Mouse (Mus musculus) urinary bladder, postnatal 14 days (tissue): ENCODE measurements around the gene Gse1.

Experiments used
- DNase-seq: peaks from one replicate; pipeline ENCODE4 v3.0.0; 2021; ENCODE audit warnings: low spot score

The Gse1 gene

GRCm38 (mm10) chr8:120575801-120576200 is 347.5 kb downstream of the Gse1 start:
- DNase-seq: no peak

GRCm38 (mm10) chr8:120577821-120578220 is 349.6 kb downstream of the Gse1 start:
- DNase-seq: no peak

GRCm38 (mm10) chr8:120580336-120581000 is 352.2 kb downstream of the Gse1 start:
- DNase-seq: no peak

GRCm38 (mm10) chr8:120581329-120581728 is 353.1 kb downstream of the Gse1 start:
- no peak for DNase-seq

GRCm38 (mm10) chr8:120581811-120582210 is 353.6 kb downstream of the Gse1 start:
- no peak for DNase-seq

- no peak for DNase-seq
Measured at GRCm38 (mm10) chr8:120585521-120585920, 357.3 kb downstream of the Gse1 start.

GRCm38 (mm10) chr8:120588908-120589771 is 360.9 kb downstream of the Gse1 start, which contains the start of gene Gins2:
TSS of gene Gins2 (minus strand) at chr8:120589304.
- DNase-seq: peak; percentile 99

GRCm38 (mm10) chr8:120589921-120590320 is 361.7 kb downstream of the Gse1 start:
- no peak for DNase-seq

- DNase-seq: peak; percentile 50
Measured at GRCm38 (mm10) chr8:120591587-120592292, 363.5 kb downstream of the Gse1 start.

GRCm38 (mm10) chr8:120594571-120594970 is 366.3 kb downstream of the Gse1 start:
- no peak for DNase-seq

GRCm38 (mm10) chr8:120595963-120596362 is 367.7 kb downstream of the Gse1 start:
- peak; percentile 63 for DNase-seq

GRCm38 (mm10) chr8:120598579-120598978 is 370.3 kb downstream of the Gse1 start:
- peak; percentile 24 for DNase-seq

- DNase-seq: peak; percentile 82
Measured at GRCm38 (mm10) chr8:120599504-120599903, 371.2 kb downstream of the Gse1 start.

GRCm38 (mm10) chr8:120602672-120603071 is 374.4 kb downstream of the Gse1 start:
- DNase-seq: no peak

- no peak for DNase-seq
Measured at GRCm38 (mm10) chr8:120607460-120607859, 379.2 kb downstream of the Gse1 start.

GRCm38 (mm10) chr8:120607885-120608284 is 379.6 kb downstream of the Gse1 start:
- peak; percentile 86 for DNase-seq

- DNase-seq: no peak
Measured at GRCm38 (mm10) chr8:120610824-120611223, 382.6 kb downstream of the Gse1 start.

GRCm38 (mm10) chr8:120614491-120614890 is 386.2 kb downstream of the Gse1 start:
- no peak for DNase-seq

GRCm38 (mm10) chr8:120616663-120617626 is 388.7 kb downstream of the Gse1 start:
- DNase-seq: no peak

GRCm38 (mm10) chr8:120618110-120618509 is 389.9 kb downstream of the Gse1 start:
- peak; percentile 64 for DNase-seq
